Mouse (Mus musculus) lung, adult 2 months (tissue): Measurements from ENCODE around the gene Magi1.

Experiments used
- CTCF ChIP-seq: fragments of 200-500 bp; IDR thresholded peaks from 2 replicates; pipeline ENCODE4 v1.5.1; 2011; ENCODE audit warnings: mild to moderate bottlenecking, low read length, control low read depth; ENCODE audit not compliant: insufficient read depth
- POLR2A ChIP-seq: fragments of 200-500 bp; IDR thresholded peaks from 2 replicates; pipeline ENCODE4 v1.6.1; 2011; ENCODE audit warnings: low read depth, mild to moderate bottlenecking, control low read depth, low read length, borderline replicate concordance; ENCODE audit errors: extremely low read depth

DNA sequence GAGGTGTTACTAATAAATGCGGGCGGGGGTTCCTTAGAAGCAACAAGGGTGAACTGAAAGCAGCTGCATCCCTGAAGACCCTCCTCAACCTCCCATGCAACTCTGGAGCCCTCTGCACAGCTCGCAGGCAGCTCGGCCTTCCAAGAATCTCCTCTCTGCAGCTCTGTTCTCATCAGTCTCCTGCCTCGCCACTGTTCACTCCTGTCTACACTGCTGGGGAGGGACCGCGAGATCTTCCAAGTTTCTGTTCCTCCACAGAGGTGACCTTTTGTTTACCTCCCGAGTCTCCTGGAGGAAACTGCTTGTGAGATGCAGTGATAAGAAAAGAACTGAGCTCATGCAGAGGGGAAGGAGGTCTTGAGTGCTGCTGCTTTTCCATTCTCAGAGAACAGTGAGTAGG is 204.8 kb downstream of the Magi1 start:
- no peak for TF ChIP-seq POLR2A
- TF ChIP-seq CTCF: no peak
